ENCODE assay signal across 11 mouse cellular contexts in genomic region chr5:103364791-103365699, GRCm38 (mm10). TPM values are rescaled to one million over a fixed set of nuclear protein-coding genes. Genes with fewer than 3 reads are reported as not detected.
DNase-seq lines count a peak whose midpoint lies in the region; ATAC-seq lines count a peak whose summit lies in the region.
"Had no signal": no experiment of that assay in that cellular context is flagged by ENCODE, and none has a peak within 500 bp of the region (broad histone marks: within the 10 kb centered on the region; RNA-seq: fewer than 3 reads in every experiment).

No protein-coding gene starts in this region.

- ATAC-seq in heart, embryonic 13.5 days (ENCODE audit: extremely low read depth, insufficient number of reproducible peaks, low FRiP score, low TSS enrichment) = no peak
- ATAC-seq in forebrain, embryonic 13.5 days = peak; percentile 85
- ATAC-seq in kidney, embryonic 16.5 days (ENCODE audit: low FRiP score, low TSS enrichment) = peak; percentile 93

- no peak overlapping the region for H3K27ac ChIP-seq in heart, embryonic 13.5 days (replicated peaks)
- H3K27ac ChIP-seq in forebrain, embryonic 13.5 days = no peak overlapping the region
- H3K27ac ChIP-seq in kidney, embryonic 16.5 days (ENCODE audit: low read length) = peak overlapping the region; percentile 72
- H3K27ac ChIP-seq: embryonic facial prominence, embryonic 15.5 days; neural tube, embryonic 15.5 days had no signal

- H3K4me2 ChIP-seq in heart, embryonic 13.5 days = peak overlapping the region; percentile 45
- peak overlapping the region; percentile 41 for H3K4me2 ChIP-seq in forebrain, embryonic 13.5 days
- peak overlapping the region; percentile 33; the same call in 1 of the 2 replicates for H3K4me2 ChIP-seq in kidney, embryonic 16.5 days (replicated peaks; ENCODE audit: low read depth, low read length)
- H3K4me2 ChIP-seq: embryonic facial prominence, embryonic 15.5 days; neural tube, embryonic 15.5 days had no signal

- H3K36me3 ChIP-seq in heart, embryonic 13.5 days = no peaks in the 10 kb centered on the region
- no peaks in the 10 kb centered on the region for H3K36me3 ChIP-seq in forebrain, embryonic 13.5 days (ENCODE audit: poor library complexity, severe bottlenecking)
- no peaks in the 10 kb centered on the region for H3K36me3 ChIP-seq in kidney, embryonic 16.5 days (ENCODE audit: insufficient read depth, low read length)
- H3K36me3 ChIP-seq: embryonic facial prominence, embryonic 15.5 days; neural tube, embryonic 15.5 days had no signal

- 65% methylated on average over 21 of the region's 21 CpGs for WGBS in heart, embryonic 13.5 days
- 52% methylated on average over 21 of the region's 21 CpGs for WGBS in forebrain, embryonic 13.5 days
- WGBS in kidney, embryonic 16.5 days = 68% methylated on average over 21 of the region's 21 CpGs

- 0 out of 2 replicates have a peak, but pooled peaks cover 13% of the 10 kb centered on the region for H3K27me3 ChIP-seq in heart, embryonic 13.5 days (replicated peaks)
- H3K27me3 ChIP-seq in forebrain, embryonic 13.5 days = 0 out of 2 replicates have a peak, but pooled peaks cover 3% of the 10 kb centered on the region
- H3K27me3 ChIP-seq in kidney, embryonic 16.5 days (ENCODE audit: insufficient read depth, low read length) = no peaks in the 10 kb centered on the region
- H3K27me3 ChIP-seq: embryonic facial prominence, embryonic 15.5 days; neural tube, embryonic 15.5 days had no signal

- peaks cover 15% of the 10 kb centered on the region for H3K4me1 ChIP-seq in heart, embryonic 13.5 days
- peaks cover 12% of the 10 kb centered on the region for H3K4me1 ChIP-seq in forebrain, embryonic 13.5 days
- peaks cover 32% of the 10 kb centered on the region for H3K4me1 ChIP-seq in kidney, embryonic 16.5 days (ENCODE audit: insufficient read depth, low read length)
- H3K4me1 ChIP-seq: megakaryocyte, embryonic 14.5 days had no signal

- no peak overlapping the region for H3K9ac ChIP-seq in heart, embryonic 13.5 days
- H3K9ac ChIP-seq in forebrain, embryonic 13.5 days = no peak overlapping the region
- no peak overlapping the region for H3K9ac ChIP-seq in kidney, embryonic 16.5 days (replicated peaks; ENCODE audit: low read length)
- H3K9ac ChIP-seq: embryonic facial prominence, embryonic 15.5 days; neural tube, embryonic 15.5 days had no signal

- DNase-seq in heart, adult 11 months = no peak
- peak; percentile 48 to 79 for DNase-seq in lung, postnatal 4 days
- DNase-seq in spleen, adult 12 weeks (ENCODE audit: low spot score) = no peak
- no peak for DNase-seq in c-Kit-positive CD71-positive TER-119-positive erythroid progenitor cells, embryonic 14.5 days (ENCODE audit: low spot score)
- DNase-seq in left cerebral cortex, adult 9 months (ENCODE audit: low spot score in 2 of 2) = no peak

- H3K4me3 ChIP-seq in heart, embryonic 13.5 days = no peak overlapping the region
- no peak overlapping the region for H3K4me3 ChIP-seq in forebrain, embryonic 13.5 days
- no peak overlapping the region for H3K4me3 ChIP-seq in kidney, embryonic 16.5 days (ENCODE audit: low read length)
- H3K4me3 ChIP-seq: embryonic facial prominence, embryonic 15.5 days; megakaryocyte, embryonic 14.5 days; neural tube, embryonic 15.5 days had no signal

- H3K9me3 ChIP-seq in heart, embryonic 13.5 days = peaks cover 5% of the 10 kb centered on the region
- no peaks in the 10 kb centered on the region for H3K9me3 ChIP-seq in forebrain, embryonic 13.5 days (replicated peaks)
- no peaks in the 10 kb centered on the region; the same call in 1 of the 2 replicates for H3K9me3 ChIP-seq in kidney, embryonic 16.5 days (ENCODE audit: low read length)
- H3K9me3 ChIP-seq: embryonic facial prominence, embryonic 15.5 days; neural tube, embryonic 15.5 days had no signal

RNA-seq across cellular contexts. Expression of gene Ptpn13, which starts 59.9 kb away (rescaled TPM):
- 5.8 and 6.9 TPM in 2 replicates for polyA plus RNA-seq in heart, embryonic 13.5 days (2015; fragmentation: Nextera tagmentation; extraction: Ambion mirVana)
- polyA plus RNA-seq in forebrain, embryonic 13.5 days (2015; fragmentation: Nextera tagmentation; extraction: Ambion mirVana) = 4.9 and 5.2 TPM in 2 replicates
- polyA plus RNA-seq in kidney, embryonic 16.5 days (2015; fragmentation: Nextera tagmentation; extraction: Ambion mirVana) = 31.1 and 32.8 TPM in 2 replicates

Comparison
In these comparisons a context has a peak if more than half of its experiments do, and no peak if none do; other contexts are left out.
1. DNase-seq: peak in lung, postnatal 4 days (2 of 2); none in heart, adult 11 months (single experiment), spleen, adult 12 weeks (single experiment), c-Kit-positive CD71-positive TER-119-positive erythroid progenitor cells, embryonic 14.5 days (single experiment) and left cerebral cortex, adult 9 months (0 of 2).
2. Peak in every context shown above with its lines, with median percentiles within 50 percentile points of each other: H3K4me2 ChIP-seq.